Mouse (Mus musculus): ENCODE data around the gene Mapk6. TPM values are rescaled to one million over a fixed set of nuclear protein-coding genes. Genes with fewer than 3 reads are reported as not detected.

The Mapk6 gene
- polyA plus RNA-seq, 1 experiment from 2014 or later, result 66.3 TPM

- no peaks in the 10 kb centered on the region for H3K4me1 ChIP-seq (replicated peaks; ENCODE audit: control insufficient read depth, insufficient read depth, low read length)
- H3K4me2 ChIP-seq (ENCODE audit: low read length), result no peak overlapping the region
- no peak for DNase-seq (ENCODE audit: low spot score)
- no peak overlapping the region for H3K4me3 ChIP-seq (ENCODE audit: low read depth, low read length)
- H3K27ac ChIP-seq (ENCODE audit: low read depth), result no peak overlapping the region
- 97% methylated on average over 2 of the region's 2 CpGs for WGBS
- H3K9ac ChIP-seq (ENCODE audit: low read length), result no peak overlapping the region
- no peaks in the 10 kb centered on the region for H3K36me3 ChIP-seq (ENCODE audit: control insufficient read depth, insufficient read depth, low read length)
- no peak for ATAC-seq (replicated peaks; ENCODE audit: low FRiP score, low TSS enrichment, low read depth)
- H3K27me3 ChIP-seq (replicated peaks; ENCODE audit: control insufficient read depth, insufficient read depth, low read length), result no peaks in the 10 kb centered on the region
- H3K9me3 ChIP-seq (ENCODE audit: control insufficient read depth, low read length), result no peaks in the 10 kb centered on the region
These were observed 19.2 kb upstream of the Mapk6 start for GRCm38 (mm10) chr9:75429040-75429439.

- no peaks in the 10 kb centered on the region for H3K36me3 ChIP-seq (ENCODE audit: control insufficient read depth, insufficient read depth, low read length)
- H3K27ac ChIP-seq (ENCODE audit: low read depth), result no peak overlapping the region
- 64% methylated on average over 2 of the region's 2 CpGs for WGBS
These were observed 18.4 kb upstream of the Mapk6 start for GRCm38 (mm10) chr9:75428274-75428600.

GRCm38 (mm10) chr9:75427366-75428273 is 17.8 kb upstream of the Mapk6 start:
- Histone ChIP-seq H3K27ac (ENCODE audit: low read depth) (no peak overlapping the region), H3K4me3 (ENCODE audit: low read depth, low read length) (no peak overlapping the region), H3K27me3 (replicated peaks; ENCODE audit: control insufficient read depth, insufficient read depth, low read length) (no peaks in the 10 kb centered on the region), H3K36me3 (ENCODE audit: control insufficient read depth, insufficient read depth, low read length) (no peaks in the 10 kb centered on the region), H3K4me2 (ENCODE audit: low read length) (no peak overlapping the region), H3K9me3 (ENCODE audit: control insufficient read depth, low read length) (no peaks in the 10 kb centered on the region), H3K9ac (ENCODE audit: low read length) (no peak overlapping the region), H3K4me1 (replicated peaks; ENCODE audit: control insufficient read depth, insufficient read depth, low read length) (no peaks in the 10 kb centered on the region)
- 81% methylated on average over 9 of the region's 9 CpGs for WGBS
- DNase-seq (ENCODE audit: low spot score) (no peak), ATAC-seq (replicated peaks; ENCODE audit: low FRiP score, low TSS enrichment, low read depth) (no peak)

More at GRCm38 (mm10) chr9:75428274-75428600, 18.4 kb upstream of the Mapk6 start:
- no peak for ATAC-seq (replicated peaks; ENCODE audit: low FRiP score, low TSS enrichment, low read depth)
- Histone ChIP-seq H3K4me2 (ENCODE audit: low read length) (no peak overlapping the region), H3K4me1 (replicated peaks; ENCODE audit: control insufficient read depth, insufficient read depth, low read length) (no peaks in the 10 kb centered on the region), H3K27me3 (replicated peaks; ENCODE audit: control insufficient read depth, insufficient read depth, low read length) (no peaks in the 10 kb centered on the region), H3K4me3 (ENCODE audit: low read depth, low read length) (no peak overlapping the region), H3K9me3 (ENCODE audit: control insufficient read depth, low read length) (no peaks in the 10 kb centered on the region), H3K9ac (ENCODE audit: low read length) (no peak overlapping the region)
- no peak for DNase-seq (ENCODE audit: low spot score)

GRCm38 (mm10) chr9:75425796-75426391 is 16.1 kb upstream of the Mapk6 start:
- H3K27ac ChIP-seq (ENCODE audit: low read depth), result no peak overlapping the region
- H3K27me3 ChIP-seq (replicated peaks; ENCODE audit: control insufficient read depth, insufficient read depth, low read length), result no peaks in the 10 kb centered on the region
- DNase-seq (ENCODE audit: low spot score) (no peak), ATAC-seq (replicated peaks; ENCODE audit: low FRiP score, low TSS enrichment, low read depth) (no peak)
- H3K4me1 ChIP-seq (replicated peaks; ENCODE audit: control insufficient read depth, insufficient read depth, low read length), result no peaks in the 10 kb centered on the region
- no peak overlapping the region for H3K9ac ChIP-seq (ENCODE audit: low read length)
- no peaks in the 10 kb centered on the region for H3K9me3 ChIP-seq (ENCODE audit: control insufficient read depth, low read length)
- no peak overlapping the region for H3K4me3 ChIP-seq (ENCODE audit: low read depth, low read length)
- WGBS, result 72% methylated on average over 7 of the region's 7 CpGs
- H3K4me2 ChIP-seq (ENCODE audit: low read length), result no peak overlapping the region
- no peaks in the 10 kb centered on the region for H3K36me3 ChIP-seq (ENCODE audit: control insufficient read depth, insufficient read depth, low read length)

GRCm38 (mm10) chr9:75424358-75425150 is 14.7 kb upstream of the Mapk6 start:
- ATAC-seq (replicated peaks; ENCODE audit: low FRiP score, low TSS enrichment, low read depth), result no peak

GRCm38 (mm10) chr9:75423683-75424082 is 13.9 kb upstream of the Mapk6 start:
- no peak overlapping the region for H3K9ac ChIP-seq (ENCODE audit: low read length)
- ATAC-seq (replicated peaks; ENCODE audit: low FRiP score, low TSS enrichment, low read depth) (no peak), DNase-seq (ENCODE audit: low spot score) (no peak)
- no peaks in the 10 kb centered on the region for H3K4me1 ChIP-seq (replicated peaks; ENCODE audit: control insufficient read depth, insufficient read depth, low read length)
- H3K9me3 ChIP-seq (ENCODE audit: control insufficient read depth, low read length), result no peaks in the 10 kb centered on the region
- H3K27ac ChIP-seq (ENCODE audit: low read depth), result no peak overlapping the region
- no peak overlapping the region for H3K4me2 ChIP-seq (ENCODE audit: low read length)
- H3K36me3 ChIP-seq (ENCODE audit: control insufficient read depth, insufficient read depth, low read length), result no peaks in the 10 kb centered on the region
- H3K4me3 ChIP-seq (ENCODE audit: low read depth, low read length), result no peak overlapping the region
- no peaks in the 10 kb centered on the region for H3K27me3 ChIP-seq (replicated peaks; ENCODE audit: control insufficient read depth, insufficient read depth, low read length)
- WGBS, result 60% methylated on average over 5 of the region's 5 CpGs

More at GRCm38 (mm10) chr9:75424358-75425150, 14.7 kb upstream of the Mapk6 start:
- Histone ChIP-seq H3K27ac (ENCODE audit: low read depth) (no peak overlapping the region), H3K4me3 (ENCODE audit: low read depth, low read length) (no peak overlapping the region), H3K4me2 (ENCODE audit: low read length) (no peak overlapping the region), H3K9ac (ENCODE audit: low read length) (no peak overlapping the region), H3K36me3 (ENCODE audit: control insufficient read depth, insufficient read depth, low read length) (no peaks in the 10 kb centered on the region), H3K9me3 (ENCODE audit: control insufficient read depth, low read length) (no peaks in the 10 kb centered on the region), H3K27me3 (replicated peaks; ENCODE audit: control insufficient read depth, insufficient read depth, low read length) (no peaks in the 10 kb centered on the region), H3K4me1 (replicated peaks; ENCODE audit: control insufficient read depth, insufficient read depth, low read length) (no peaks in the 10 kb centered on the region)
- 66% methylated on average over 6 of the region's 6 CpGs for WGBS
- no peak for DNase-seq (ENCODE audit: low spot score)

GRCm38 (mm10) chr9:75422251-75422691 is 12.5 kb upstream of the Mapk6 start:
- H3K9ac ChIP-seq (ENCODE audit: low read length), result no peak overlapping the region
- no peak overlapping the region for H3K27ac ChIP-seq (ENCODE audit: low read depth)
- H3K9me3 ChIP-seq (ENCODE audit: control insufficient read depth, low read length), result no peaks in the 10 kb centered on the region
- 85% methylated on average over 3 of the region's 3 CpGs for WGBS
- H3K36me3 ChIP-seq (ENCODE audit: control insufficient read depth, insufficient read depth, low read length), result no peaks in the 10 kb centered on the region
- no peaks in the 10 kb centered on the region for H3K27me3 ChIP-seq (replicated peaks; ENCODE audit: control insufficient read depth, insufficient read depth, low read length)
- no peaks in the 10 kb centered on the region for H3K4me1 ChIP-seq (replicated peaks; ENCODE audit: control insufficient read depth, insufficient read depth, low read length)
- DNase-seq (ENCODE audit: low spot score) (no peak), ATAC-seq (replicated peaks; ENCODE audit: low FRiP score, low TSS enrichment, low read depth) (no peak)
- H3K4me2 ChIP-seq (ENCODE audit: low read length), result no peak overlapping the region
- H3K4me3 ChIP-seq (ENCODE audit: low read depth, low read length), result no peak overlapping the region

- no peak for DNase-seq (ENCODE audit: low spot score)
These were observed 4.4 kb upstream of the Mapk6 start for GRCm38 (mm10) chr9:75414204-75414603.

More at GRCm38 (mm10) chr9:75414204-75414603, 4.4 kb upstream of the Mapk6 start:
- 26% methylated on average over 5 of the region's 5 CpGs for WGBS
- Histone ChIP-seq H3K27ac (ENCODE audit: low read depth) (no peak overlapping the region), H3K9me3 (ENCODE audit: control insufficient read depth, low read length) (no peaks in the 10 kb centered on the region), H3K9ac (ENCODE audit: low read length) (no peak overlapping the region), H3K36me3 (ENCODE audit: control insufficient read depth, insufficient read depth, low read length) (no peaks in the 10 kb centered on the region), H3K4me2 (ENCODE audit: low read length) (no peak overlapping the region; the same call in 1 of the 2 replicates), H3K27me3 (replicated peaks; ENCODE audit: control insufficient read depth, insufficient read depth, low read length) (no peaks in the 10 kb centered on the region), H3K4me3 (ENCODE audit: low read depth, low read length) (no peak overlapping the region), H3K4me1 (replicated peaks; ENCODE audit: control insufficient read depth, insufficient read depth, low read length) (peaks cover 14% of the 10 kb centered on the region; the same call in 1 of the 2 replicates)
- no peak for ATAC-seq (replicated peaks; ENCODE audit: low FRiP score, low TSS enrichment, low read depth)
